Mouse (Mus musculus) CH12.LX (cell line): ENCODE results near the gene Tor1a. TPM values are rescaled to one million over a fixed set of nuclear protein-coding genes. Genes with fewer than 3 reads are reported as not detected.
A peak's percentile ranks its signal among the peaks of the same experiment; 100 is the strongest.

Experiments used
- DNase-seq: peaks from one replicate; pipeline ENCODE4 v3.0.0-alpha.2; 2013; ENCODE audit errors: extremely low read depth
- H3K27ac ChIP-seq: 2 replicates; pipeline ENCODE4 v1.5.1; 2012; ENCODE audit warnings: low read depth, mild to moderate bottlenecking, control low read depth, moderate library complexity; ENCODE audit not compliant: insufficient read depth
- H3K27me3 ChIP-seq: replicated peaks from 2 replicates; pipeline ENCODE3; 2012; ENCODE audit warnings: inconsistent platforms
- H3K36me3 ChIP-seq, 2 experiments: replicated peaks in 1 of 2; 2 replicates each; pipeline versions ENCODE3 to v1.6.1; 2012; ENCODE audit warnings: inconsistent platforms in 1 of 2, low read length in 1 of 2, mild to moderate bottlenecking in 1 of 2, mixed read lengths in 1 of 2, moderate library complexity in 1 of 2; ENCODE audit not compliant: control insufficient read depth in 1 of 2, insufficient read depth in 1 of 2
- H3K4me1 ChIP-seq, 2 experiments: 2 replicates each; pipeline ENCODE4 v1.6.1; 2012; ENCODE audit warnings: inconsistent platforms in 1 of 2, moderate library complexity in 1 of 2; ENCODE audit not compliant: insufficient read depth in 2 of 2, control insufficient read depth in 1 of 2
- H3K4me2 ChIP-seq: 2 replicates; pipeline ENCODE4 v1.6.1; 2012; ENCODE audit warnings: low read depth, mild to moderate bottlenecking, control low read depth; ENCODE audit not compliant: poor library complexity, insufficient read depth, severe bottlenecking
- H3K4me3 ChIP-seq, 3 experiments: fragments of 150-350 bp in 1 of 3; sonication (generic) in 1 of 3; replicated peaks in 1 of 3; 2 replicates each; pipeline versions ENCODE3 to v1.5.1; 2011 to 2012; ENCODE audit warnings: low read depth in 2 of 3, low read length in 2 of 3, mild to moderate bottlenecking in 2 of 3, moderate library complexity in 2 of 3, control low read depth in 1 of 3, improper control_type of control experiment in 1 of 3, inconsistent platforms in 1 of 3, mixed read lengths in 1 of 3; ENCODE audit not compliant: poor library complexity in 1 of 3
- H3K79me2 ChIP-seq: replicated peaks from 2 replicates; pipeline ENCODE4 v1.6.1; 2012; ENCODE audit warnings: mild to moderate bottlenecking, moderate library complexity; ENCODE audit not compliant: control insufficient read depth, poor library complexity, insufficient read depth, severe bottlenecking; ENCODE audit errors: extremely low read depth
- H3K9ac ChIP-seq: 2 replicates; pipeline ENCODE4 v1.6.1; 2012; ENCODE audit warnings: low read depth, mild to moderate bottlenecking, control low read depth, moderate library complexity; ENCODE audit not compliant: insufficient read depth
- H3K9me3 ChIP-seq: replicated peaks from 2 replicates; pipeline ENCODE3; 2012; ENCODE audit warnings: low read length, inconsistent platforms, mixed read lengths
- BHLHE40 ChIP-seq: IDR thresholded peaks from 2 replicates; pipeline ENCODE4 v1.6.1; 2011; ENCODE audit warnings: mild to moderate bottlenecking, low read depth, low read length, improper control_type of control experiment
- CHD1 ChIP-seq: IDR thresholded peaks from 2 replicates; pipeline ENCODE4 v1.6.1; 2012; ENCODE audit warnings: low read depth, low read length, improper control_type of control experiment, inconsistent platforms
- CHD2 ChIP-seq: IDR thresholded peaks from 2 replicates; pipeline ENCODE4 v1.6.1; 2011; ENCODE audit warnings: low read length, improper control_type of control experiment
- CTCF ChIP-seq, 2 experiments: IDR thresholded peaks in 1 of 2; conservative IDR thresholded peaks in 1 of 2; 2 replicates each; pipeline ENCODE4 v1.5.1; 2011 to 2012; ENCODE audit warnings: low read depth in 2 of 2, low read length in 2 of 2, improper control_type of control experiment in 1 of 2, inconsistent platforms in 1 of 2, mild to moderate bottlenecking in 1 of 2, moderate library complexity in 1 of 2
- E2F4 ChIP-seq: IDR thresholded peaks from 2 replicates; pipeline ENCODE4 v1.6.1; 2011; ENCODE audit warnings: low read depth, low read length, improper control_type of control experiment; ENCODE audit not compliant: insufficient replicate concordance
- ELF1 ChIP-seq: IDR thresholded peaks from 2 replicates; pipeline ENCODE4 v1.6.1; 2014; ENCODE audit warnings: low read depth, mild to moderate bottlenecking, inconsistent platforms, low read length, improper control_type of control experiment
- ETS1 ChIP-seq: conservative IDR thresholded peaks from 2 replicates; pipeline ENCODE4 v1.6.1; 2012; ENCODE audit warnings: low read depth, mild to moderate bottlenecking, inconsistent platforms, low read length, improper control_type of control experiment, moderate library complexity
- HCFC1 ChIP-seq: IDR thresholded peaks from 2 replicates; pipeline ENCODE4 v1.6.1; 2012; ENCODE audit warnings: low read depth, mild to moderate bottlenecking, inconsistent platforms, low read length, improper control_type of control experiment
- IRF4 ChIP-seq: IDR thresholded peaks from 2 replicates; pipeline ENCODE4 v1.6.1; 2014; ENCODE audit warnings: low read depth, mild to moderate bottlenecking, inconsistent platforms, low read length, improper control_type of control experiment
- JUN ChIP-seq: IDR thresholded peaks from 2 replicates; pipeline ENCODE4 v1.6.1; 2011; ENCODE audit warnings: low read depth, mild to moderate bottlenecking, low read length, improper control_type of control experiment, moderate library complexity; ENCODE audit not compliant: insufficient read depth
- JUND ChIP-seq: conservative IDR thresholded peaks from 2 replicates; pipeline ENCODE4 v1.6.1; 2011; ENCODE audit warnings: low read depth, low read length, improper control_type of control experiment
- MAZ ChIP-seq: IDR thresholded peaks from 2 replicates; pipeline ENCODE4 v1.6.1; 2012; ENCODE audit warnings: low read depth, mild to moderate bottlenecking, inconsistent platforms, low read length, improper control_type of control experiment, moderate library complexity
- MEF2A ChIP-seq: IDR thresholded peaks from 2 replicates; pipeline ENCODE4 v1.6.1; 2014; ENCODE audit warnings: low read depth, mild to moderate bottlenecking, inconsistent platforms, low read length, improper control_type of control experiment, borderline replicate concordance
- NELFE ChIP-seq: IDR thresholded peaks from 2 replicates; pipeline ENCODE4 v1.6.1; 2011; ENCODE audit warnings: low read depth, low read length, improper control_type of control experiment
- NRF1 ChIP-seq: IDR thresholded peaks from 2 replicates; pipeline ENCODE4 v1.6.1; 2014; ENCODE audit warnings: low read depth, mild to moderate bottlenecking, inconsistent platforms, low read length, improper control_type of control experiment, moderate library complexity
- PAX5 ChIP-seq: IDR thresholded peaks from 2 replicates; pipeline ENCODE4 v1.6.1; 2012; ENCODE audit warnings: low read length, inconsistent platforms, mixed read lengths
- POLR2A ChIP-seq: IDR thresholded peaks from 2 replicates; pipeline ENCODE4 v1.6.1; 2011; ENCODE audit warnings: low read depth, mild to moderate bottlenecking, improper control_type of control experiment, low read length
- POLR2AphosphoS2 ChIP-seq: IDR thresholded peaks from 2 replicates; pipeline ENCODE4 v1.6.1; 2011; ENCODE audit warnings: low read depth, low read length, improper control_type of control experiment
- RAD21 ChIP-seq: IDR thresholded peaks from 2 replicates; pipeline ENCODE4 v1.6.1; 2011; ENCODE audit warnings: low read depth, mild to moderate bottlenecking, low read length, improper control_type of control experiment, moderate library complexity
- RCOR1 ChIP-seq: conservative IDR thresholded peaks from 2 replicates; pipeline ENCODE4 v1.6.1; 2012; ENCODE audit warnings: low read depth, mild to moderate bottlenecking, inconsistent platforms, low read length, improper control_type of control experiment
- SMC3 ChIP-seq: IDR thresholded peaks from 2 replicates; pipeline ENCODE4 v1.6.1; 2011; ENCODE audit warnings: low read depth, low read length, improper control_type of control experiment
- TBP ChIP-seq: conservative IDR thresholded peaks from 2 replicates; pipeline ENCODE4 v1.6.1; 2011; ENCODE audit warnings: low read depth, low read length, improper control_type of control experiment
- TCF12 ChIP-seq: IDR thresholded peaks from 2 replicates; pipeline ENCODE4 v1.6.1; 2014; ENCODE audit warnings: low read depth, mild to moderate bottlenecking, inconsistent platforms, low read length, improper control_type of control experiment
- UBTF ChIP-seq: IDR thresholded peaks from 2 replicates; pipeline ENCODE4 v1.6.1; 2012; ENCODE audit warnings: low read depth, mild to moderate bottlenecking, inconsistent platforms, low read length, improper control_type of control experiment, moderate library complexity
- USF1 ChIP-seq: IDR thresholded peaks from 2 replicates; pipeline ENCODE4 v1.6.1; 2014; ENCODE audit warnings: low read depth, mild to moderate bottlenecking, inconsistent platforms, low read length, improper control_type of control experiment
- USF2 ChIP-seq: conservative IDR thresholded peaks from 2 replicates; pipeline ENCODE4 v1.6.1; 2011; ENCODE audit warnings: low read depth, low read length, improper control_type of control experiment
- ZKSCAN1 ChIP-seq: IDR thresholded peaks from 2 replicates; pipeline ENCODE4 v1.6.1; 2012; ENCODE audit warnings: low read depth, inconsistent platforms, low read length, improper control_type of control experiment, borderline replicate concordance
- ZMIZ1 ChIP-seq: IDR thresholded peaks from 2 replicates; pipeline ENCODE4 v1.6.1; 2012; ENCODE audit warnings: low read depth, mild to moderate bottlenecking, inconsistent platforms, low read length, improper control_type of control experiment
- ZNF384 ChIP-seq: IDR thresholded peaks from 2 replicates; pipeline ENCODE4 v1.6.1; 2012; ENCODE audit warnings: low read depth, low read length, improper control_type of control experiment, inconsistent platforms
- dilution Hi-C: fragments of 300-500 bp; cut with MboI; formaldehyde crosslinking; loops from 2 replicates; pipeline ENCODE4 v1.14.3; 2020; ENCODE audit warnings: low sequenced_read_pairs; ENCODE audit not compliant: extremely low pct_unique_long_range_greater_than_20kb, extremely low pct_ligation_motif_present
- in situ Hi-C: fragments of 300-500 bp; cut with MboI; formaldehyde crosslinking; loops from 3 replicates; pipeline ENCODE4 v1.14.3; 2019; ENCODE audit warnings: low sequenced_read_pairs, low pct_ligation_motif_present, low pct_unique_long_range_greater_than_20kb, mixed read lengths
- polyA plus RNA-seq: library from polyadenylated mRNA; unstranded; fragments of >175 nt; gene quantifications from 2 replicates; pipeline ENCODE4 v1.2.1, GENCODE M21; 2012; ENCODE audit warnings: low read depth; ENCODE audit not compliant: insufficient read length
- total RNA-seq, 2 experiments: library from RNA; depleted of rRNA; stranded (reverse); fragments of 300-350 nt in 1 of 2; fragments of >200 nt in 1 of 2; gene quantifications; 2 replicates each; pipeline ENCODE4 v1.2.3; 2012 to 2014

The Tor1a gene
- total and polyA plus RNA-seq, 3 experiments = 44.9 to 58.2 (median 45.6) TPM

- Histone ChIP-seq H3K79me2 (peaks cover 8% of the 10 kb centered on the region), H3K27me3 (no peaks in the 10 kb centered on the region), H3K9ac (peak overlapping the region; percentile 61; the same call in 1 of the 2 replicates), H3K27ac (no peak overlapping the region), H3K4me1 (peaks cover 18 to 46% of the 10 kb centered on the region in 2 experiments)
- dilution Hi-C loops = no loop called here
- TF ChIP-seq NELFE = no peak
- TF ChIP-seq ZKSCAN1 = no peak
- TF ChIP-seq USF1 = no peak
- TF ChIP-seq TCF12 = peak; percentile 43; the same call in 1 of the 2 replicates
- TF ChIP-seq CHD2 = 0 out of 2 replicates have a peak, but pooled peaks have one; percentile 24
- TF ChIP-seq JUN = no peak
- no peak for TF ChIP-seq ETS1
- TF ChIP-seq, all 38 proteins: peak for 2
- DNase-seq = peak; percentile 30
- no peaks in the 10 kb centered on the region for H3K9me3 ChIP-seq
- H3K4me3 ChIP-seq = peak overlapping the region; percentile 87 to 89 (median 87)
- peak overlapping the region; percentile 65 for H3K4me2 ChIP-seq
- H3K36me3 ChIP-seq = peaks cover 14 to 30% of the 10 kb centered on the region in 2 experiments
- in situ Hi-C loops = no loop called here
These were observed 15.3 kb upstream of the Tor1a start for GRCm38 (mm10) chr2:30983024-30983423.

- in situ Hi-C loops (no loop called here), dilution Hi-C loops (no loop called here)
- Histone ChIP-seq H3K4me2 (peak within 1 kb of the TSS; percentile 85), H3K27ac (0 out of 2 replicates have a peak within 1 kb of the TSS, but pooled peaks have one; percentile 1), H3K36me3 (peaks cover 24 to 39% of the 10 kb centered on the region in 2 experiments), H3K9me3 (no peaks in the 10 kb centered on the region), H3K27me3 (no peaks in the 10 kb centered on the region), H3K4me3 (peak within 1 kb of the TSS; percentile 87 to 97 (median 89)), H3K79me2 (peaks cover 8% of the 10 kb centered on the region), H3K4me1 (peaks cover 18 to 46% of the 10 kb centered on the region in 2 experiments), H3K9ac (peak within 1 kb of the TSS; percentile 62)
- peak; percentile 100 for DNase-seq
- TF ChIP-seq TCF12 (peak; percentile 57), JUND (no peak), ZKSCAN1 (no peak), ELF1 (peak; percentile 98), IRF4 (0 out of 2 replicates have a peak, but pooled peaks have one; percentile 27), SMC3 (no peak), NRF1 (peak; percentile 57; the same call in 1 of the 2 replicates), USF2 (no peak), MEF2A (peak; percentile 17; the same call in 1 of the 2 replicates), HCFC1 (peak; percentile 89), E2F4 (no peak), UBTF (no peak; the same call in 1 of the 2 replicates), ZNF384 (no peak), CHD1 (no peak), POLR2A (peak; percentile 75), ETS1 (no peak; the same call in 1 of the 2 replicates), ZMIZ1 (0 out of 2 replicates have a peak, but pooled peaks have one; percentile 59), BHLHE40 (peak; percentile 63), CTCF (conservative IDR thresholded peaks at IDR 0.05 in 1 of 2, IDR thresholded peaks at IDR 0.05 in 1 of 2; ENCODE audit: low read depth in 2 of 2, low read length in 2 of 2) (peak in 1 of 2 experiments; percentile 15; a peak in 2 of 4 replicates), PAX5 (no peak), JUN (no peak), RCOR1 (no peak), TBP (0 out of 2 replicates have a peak, but pooled peaks have one; percentile 19), RAD21 (no peak), NELFE (peak; percentile 80), CHD2 (no peak), POLR2AphosphoS2 (peak; percentile 67; the same call in 1 of the 2 replicates), MAZ (no peak)
These were observed 14.2 kb upstream of the Tor1a start, which contains the start of the genes BC005624 and Usp20 for GRCm38 (mm10) chr2:30981790-30982513. BC005624 (minus strand) TSS chr2:30982201. Usp20 (plus strand) TSS chr2:30982279.
